Mouse (Mus musculus) NIH3T3 (cell line): ENCODE results near the gene Stam.
A peak's percentile ranks its signal among the peaks of the same experiment; 100 is the strongest.

Experiments used
- DNase-seq: peaks from one replicate; pipeline ENCODE4 v3.0.0-alpha.2; 2012; ENCODE audit warnings: low read depth

Gene Stam

GRCm38 (mm10) chr2:14126387-14126786, 52.5 kb downstream of the Stam start:
- no peak for DNase-seq

- DNase-seq: no peak
Measured at GRCm38 (mm10) chr2:14127629-14128028, 53.7 kb downstream of the Stam start.

GRCm38 (mm10) chr2:14130641-14131339, 56.9 kb downstream of the Stam start:
- no peak for DNase-seq

- no peak for DNase-seq
Measured at GRCm38 (mm10) chr2:14132468-14133326, 58.8 kb downstream of the Stam start.

GRCm38 (mm10) chr2:14136906-14137305, 63.0 kb downstream of the Stam start:
- DNase-seq: peak; percentile 61

GRCm38 (mm10) chr2:14139590-14139989, 65.7 kb downstream of the Stam start:
- DNase-seq: no peak

- DNase-seq: no peak
Measured at GRCm38 (mm10) chr2:14140044-14140443, 66.1 kb downstream of the Stam start.

GRCm38 (mm10) chr2:14145311-14145710, 71.4 kb downstream of the Stam start:
- peak; percentile 61 for DNase-seq

GRCm38 (mm10) chr2:14146913-14147312, 73.0 kb downstream of the Stam start:
- DNase-seq: peak; percentile 46

GRCm38 (mm10) chr2:14150829-14151228, 76.9 kb downstream of the Stam start:
- DNase-seq: no peak

- no peak for DNase-seq
Measured at GRCm38 (mm10) chr2:14151854-14152253, 78.0 kb downstream of the Stam start.

GRCm38 (mm10) chr2:14159047-14159446, 85.1 kb downstream of the Stam start:
- DNase-seq: no peak

GRCm38 (mm10) chr2:14159756-14160155, 85.9 kb downstream of the Stam start:
- DNase-seq: no peak

GRCm38 (mm10) chr2:14164459-14165030, 90.6 kb downstream of the Stam start:
- DNase-seq: no peak

GRCm38 (mm10) chr2:14165066-14165465, 91.2 kb downstream of the Stam start:
- no peak for DNase-seq

- DNase-seq: peak; percentile 24
Measured at GRCm38 (mm10) chr2:14165618-14166344, 91.9 kb downstream of the Stam start.

GRCm38 (mm10) chr2:14167721-14168120, 93.8 kb downstream of the Stam start:
- no peak for DNase-seq

- DNase-seq: no peak
Measured at GRCm38 (mm10) chr2:14174334-14174733, 100.4 kb downstream of the Stam start, which contains the start of gene Tmem236. Tmem236 (plus strand) TSS chr2:14174523.

GRCm38 (mm10) chr2:14176460-14177193, 102.7 kb downstream of the Stam start:
- DNase-seq: no peak

GRCm38 (mm10) chr2:14184375-14184774, 110.5 kb downstream of the Stam start:
- no peak for DNase-seq

GRCm38 (mm10) chr2:14190684-14191083, 116.8 kb downstream of the Stam start:
- DNase-seq: no peak
